Mouse (Mus musculus) brain, embryonic 14.5 days (tissue): Measurements from ENCODE around the gene Tnrc18. TPM values are rescaled to one million over a fixed set of nuclear protein-coding genes. Genes with fewer than 3 reads are reported as not detected.

Experiments
- DNase-seq: peaks from one replicate; pipeline ENCODE4 v3.0.0-alpha.2; 2011; ENCODE audit warnings: low read depth
- CTCF ChIP-seq: fragments of 200-500 bp; IDR thresholded peaks from 2 replicates; pipeline ENCODE4 v1.5.1; 2012; ENCODE audit warnings: inconsistent platforms, mild to moderate bottlenecking, moderate library complexity, borderline replicate concordance; ENCODE audit not compliant: insufficient read depth, insufficient read length; ENCODE audit errors: extremely low read depth
- POLR2A ChIP-seq: fragments of 200-500 bp; IDR thresholded peaks from 2 replicates; pipeline ENCODE4 v1.6.1; 2012; ENCODE audit warnings: mild to moderate bottlenecking, inconsistent platforms, borderline replicate concordance; ENCODE audit not compliant: poor library complexity, insufficient read depth, insufficient read length, severe bottlenecking; ENCODE audit errors: extremely low read depth
- polyA plus RNA-seq: library from polyadenylated mRNA; depleted of rRNA; stranded (reverse); fragments of >200 nt; gene quantifications from 2 replicates; pipeline ENCODE4 v1.2.3, GENCODE M21; 2012

Tnrc18 gene
- polyA plus RNA-seq, 1 experiment: 101 TPM

DNA sequence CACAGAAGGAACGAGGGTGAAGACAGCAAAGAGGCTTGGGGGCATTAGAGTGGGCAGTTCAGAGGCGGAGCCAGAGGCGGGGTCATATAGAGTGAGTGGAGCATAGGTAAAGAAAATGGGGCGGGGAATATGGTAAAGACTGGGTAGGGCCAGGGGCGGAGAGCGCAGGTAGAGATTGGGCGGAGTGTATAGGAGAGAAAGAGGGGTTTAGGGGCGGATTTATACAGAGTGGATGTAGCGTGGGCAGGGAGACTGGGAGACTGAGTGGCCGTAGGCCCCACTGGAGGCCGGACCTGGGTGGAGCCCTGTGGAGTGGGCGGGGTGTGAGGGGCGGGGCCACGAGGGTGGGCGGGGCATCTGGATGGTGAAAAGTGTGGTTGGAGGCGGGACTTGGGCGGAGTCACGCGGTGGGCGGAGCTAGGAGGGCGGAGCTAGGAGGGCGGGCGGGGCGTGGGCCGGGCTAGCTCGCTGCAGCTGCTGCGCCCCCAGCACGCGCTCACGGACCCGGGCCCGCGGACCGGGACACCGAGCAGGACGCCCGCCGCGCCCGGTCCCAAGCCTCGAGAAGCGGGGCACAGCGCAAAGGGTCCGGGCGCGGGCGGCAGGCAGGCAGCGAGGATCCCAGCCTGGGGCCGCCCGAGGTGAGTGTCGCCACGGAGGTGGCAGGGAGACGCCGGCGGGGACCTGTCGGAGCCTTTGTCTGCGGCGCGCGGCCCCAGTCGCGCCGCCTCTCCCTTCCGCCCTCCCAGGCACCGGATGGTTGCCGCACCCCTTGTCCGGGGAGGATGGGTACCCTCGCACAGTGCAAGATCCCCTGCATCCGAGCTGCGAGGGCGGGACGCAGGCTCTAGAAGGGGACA is 115.6 kb downstream of the Tnrc18 start:
- peak; percentile 91 for DNase-seq
- TF ChIP-seq POLR2A (peak; percentile 88), CTCF (no peak)

- DNase-seq: no peak
- no peak for TF ChIP-seq CTCF
- TF ChIP-seq POLR2A: no peak
Observed at GRCm38 (mm10) chr5:142700842-142701589, 116.4 kb downstream of the Tnrc18 start.

DNA sequence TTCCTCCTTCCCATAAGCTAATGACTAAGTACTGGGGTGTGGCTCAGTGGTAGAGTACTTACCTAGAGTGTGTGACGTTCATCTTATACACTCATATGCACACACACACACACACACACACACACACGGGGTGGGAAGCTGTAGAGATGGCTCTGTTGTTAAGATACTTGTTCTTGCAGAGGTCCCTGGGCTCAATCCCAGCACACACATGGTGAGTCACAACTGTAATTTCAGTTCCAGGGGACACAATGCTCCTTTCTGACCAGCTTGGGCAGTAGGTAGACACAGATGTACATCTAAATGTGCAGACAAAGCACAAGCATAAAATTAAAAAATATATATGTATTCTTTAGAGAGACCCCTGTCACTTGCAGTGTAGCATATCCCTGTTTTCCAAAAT is 119.7 kb downstream of the Tnrc18 start:
- no peak for DNase-seq
- TF ChIP-seq CTCF: no peak
- TF ChIP-seq POLR2A: no peak

- no peak for DNase-seq
- no peak for TF ChIP-seq POLR2A
- TF ChIP-seq CTCF: no peak
Observed at GRCm38 (mm10) chr5:142696865-142697264, 120.6 kb downstream of the Tnrc18 start.

- TF ChIP-seq POLR2A: no peak
- TF ChIP-seq CTCF: no peak
- DNase-seq: no peak
Observed at GRCm38 (mm10) chr5:142696258-142696657, 121.2 kb downstream of the Tnrc18 start.

- TF ChIP-seq POLR2A: no peak
- TF ChIP-seq CTCF: no peak
- no peak for DNase-seq
Observed at GRCm38 (mm10) chr5:142694627-142695340, 122.7 kb downstream of the Tnrc18 start.

DNA sequence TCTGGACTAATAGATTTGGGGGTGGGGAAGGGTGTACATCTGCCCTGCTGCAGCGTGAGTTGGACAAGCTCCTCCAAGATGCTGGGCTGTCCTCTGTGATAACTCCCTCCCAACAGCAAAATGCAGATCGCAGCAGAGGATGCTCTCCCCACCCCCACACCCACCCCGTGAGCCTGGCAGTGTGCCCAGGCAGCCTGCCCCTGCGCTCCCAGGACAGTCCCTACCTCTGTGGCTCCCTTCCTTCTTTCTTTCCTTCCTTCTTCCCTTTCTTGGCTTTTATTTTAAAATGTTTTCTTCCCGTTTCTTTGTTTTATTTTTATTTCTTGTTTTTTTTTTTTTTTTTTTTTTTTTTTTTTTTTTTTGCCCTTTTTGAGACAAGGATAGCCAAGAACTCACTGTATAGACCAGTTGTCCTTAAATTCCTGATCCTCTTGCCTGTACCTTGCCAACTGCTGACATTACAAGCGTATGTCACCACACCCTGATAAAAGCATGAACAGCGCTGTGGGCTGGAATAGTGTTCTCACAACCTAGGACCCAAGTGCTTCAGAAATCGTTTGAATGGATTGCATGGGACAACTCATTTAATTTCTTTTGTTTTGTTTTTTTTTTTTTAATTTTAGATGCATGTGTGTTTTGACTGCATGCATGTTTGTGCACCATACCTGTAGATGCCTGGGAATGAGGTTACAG is 123.6 kb downstream of the Tnrc18 start:
- DNase-seq: peak; percentile 65
- TF ChIP-seq CTCF (no peak), POLR2A (no peak)

GRCm38 (mm10) chr5:142692971-142693737 is 124.3 kb downstream of the Tnrc18 start:
- DNase-seq: peak; percentile 49

GRCm38 (mm10) chr5:142692248-142692647 is 125.2 kb downstream of the Tnrc18 start, which contains the start of gene Slc29a4:
TSS of gene Slc29a4 (plus strand) at chr5:142692512.
- TF ChIP-seq POLR2A (no peak), CTCF (no peak)
- DNase-seq: peak; percentile 78

More at GRCm38 (mm10) chr5:142692971-142693737, 124.3 kb downstream of the Tnrc18 start:
- TF ChIP-seq POLR2A: no peak
- no peak for TF ChIP-seq CTCF

DNA sequence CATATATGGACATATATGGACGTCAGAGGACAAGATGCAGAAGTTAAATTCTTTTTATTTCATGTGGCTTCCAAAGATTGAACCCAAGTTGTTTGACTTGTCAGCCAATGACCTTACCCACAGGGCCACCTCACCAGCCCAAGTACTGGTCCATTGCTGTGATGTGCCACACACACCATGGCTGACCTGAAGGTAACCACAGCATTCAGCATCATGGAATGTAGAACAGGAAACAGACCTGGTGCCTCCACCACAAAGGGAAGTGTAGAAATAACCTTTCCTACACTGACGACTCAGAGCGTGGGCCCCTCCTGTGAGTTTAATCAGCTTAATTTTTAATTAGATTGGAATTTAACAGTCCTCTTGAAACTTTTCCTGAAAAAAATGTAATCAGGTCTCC is 127.1 kb downstream of the Tnrc18 start:
- no peak for DNase-seq
- TF ChIP-seq POLR2A (no peak), CTCF (no peak)
